Mouse (Mus musculus) G1E (cell line): ENCODE data around the gene Gm47841. TPM values are rescaled to one million over a fixed set of nuclear protein-coding genes. Genes with fewer than 3 reads are reported as not detected.

Source experiments
- ATAC-seq: 2 replicates; pipeline ENCODE4 v1.8.0; 2016; ENCODE audit warnings: mild to moderate bottlenecking; ENCODE audit not compliant: insufficient number of reproducible peaks, poor library complexity, low FRiP score, severe bottlenecking; ENCODE audit errors: extremely low read depth
- DNase-seq: peaks from one replicate; pipeline ENCODE4 v3.0.0; 2012; ENCODE audit warnings: low spot score
- H3K27me3 ChIP-seq: 2 replicates; pipeline ENCODE4 v1.6.1; 2012; ENCODE audit warnings: mild to moderate bottlenecking, low read length, inconsistent platforms; ENCODE audit not compliant: insufficient read depth
- H3K36me3 ChIP-seq: replicated peaks from 2 replicates; pipeline ENCODE3; 2012; ENCODE audit warnings: mild to moderate bottlenecking, inconsistent platforms
- H3K4me1 ChIP-seq: 2 replicates; pipeline ENCODE4 v1.6.1; 2012; ENCODE audit warnings: low read depth, low read length, inconsistent platforms, mixed read lengths; ENCODE audit not compliant: insufficient read depth
- H3K4me3 ChIP-seq: 2 replicates; pipeline ENCODE4 v1.5.1; 2012; ENCODE audit warnings: low read depth, mild to moderate bottlenecking, inconsistent platforms, low read length, moderate library complexity, mixed read lengths
- H3K9me3 ChIP-seq: replicated peaks from 2 replicates; pipeline ENCODE4 v1.6.1; 2012; ENCODE audit warnings: inconsistent platforms
- CTCF ChIP-seq: IDR thresholded peaks from 2 replicates; pipeline ENCODE4 v1.5.1; 2012; ENCODE audit warnings: low read depth, low read length, inconsistent platforms, mixed read lengths
- GATA1 ChIP-seq: IDR thresholded peaks from 2 replicates; pipeline ENCODE4 v1.6.1; 2012; ENCODE audit warnings: borderline replicate concordance, low read length, inconsistent platforms, mixed read lengths
- GATA2 ChIP-seq: IDR thresholded peaks from 2 replicates; pipeline ENCODE4 v1.6.1; 2012; ENCODE audit warnings: low read depth, low read length, inconsistent platforms, borderline replicate concordance
- POLR2AphosphoS5 ChIP-seq: IDR thresholded peaks from 2 replicates; pipeline ENCODE4 v1.6.1; 2012; ENCODE audit warnings: low read depth, low read length, inconsistent platforms; ENCODE audit not compliant: insufficient replicate concordance
- TAL1 ChIP-seq: conservative IDR thresholded peaks from 2 replicates; pipeline ENCODE4 v1.6.1; 2012; ENCODE audit warnings: low read depth, low read length, inconsistent platforms, mixed read lengths
- polyA plus RNA-seq: library from polyadenylated mRNA; stranded (reverse); fragments of >175 nt; gene quantifications from 2 replicates; pipeline ENCODE4 v1.2.3, GENCODE M21; 2012
- total RNA-seq, 2 experiments: library from RNA; stranded (forward) in 1 of 2; stranded (reverse) in 1 of 2; fragments of 200-1000 nt in 1 of 2; fragments of >200 nt in 1 of 2; fragmentation: Nextera tagmentation in 1 of 2; gene quantifications; 2 replicates each; pipeline ENCODE4 v1.2.3; 2014 to 2017

Gm47841 gene
- total and polyA plus RNA-seq, 3 experiments = not detected

DNA sequence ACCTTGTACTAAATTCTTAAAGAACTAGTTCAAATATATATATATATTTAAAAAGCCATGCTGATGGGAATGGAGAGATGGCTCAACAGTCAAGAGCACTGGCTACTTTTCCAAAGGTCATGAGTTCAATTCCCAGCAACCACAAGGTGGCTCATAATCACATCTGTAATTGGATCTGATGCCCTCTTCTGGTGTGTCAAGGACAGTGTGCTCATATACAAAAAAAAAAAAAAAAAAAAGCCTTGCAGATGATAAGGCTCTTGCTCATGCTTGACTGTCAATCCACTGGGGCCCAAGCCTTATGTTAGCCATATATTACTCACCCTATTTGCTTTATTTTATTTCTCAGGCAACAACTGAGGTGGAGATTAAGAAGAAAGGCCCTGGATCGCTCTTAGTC lies 45.5 kb downstream of the Gm47841 start:
- no peak overlapping the region for H3K4me3 ChIP-seq
- ATAC-seq = no peak
- H3K4me1 ChIP-seq = no peaks in the 10 kb centered on the region
- no peak for TF ChIP-seq POLR2AphosphoS5
- TF ChIP-seq GATA1 = no peak
- TF ChIP-seq TAL1 = no peak
- no peak for TF ChIP-seq GATA2
- TF ChIP-seq CTCF = no peak
- H3K27me3 ChIP-seq = no peaks in the 10 kb centered on the region
- H3K9me3 ChIP-seq = peaks cover 62% of the 10 kb centered on the region
- DNase-seq = no peak
- H3K36me3 ChIP-seq = no peaks in the 10 kb centered on the region

DNA sequence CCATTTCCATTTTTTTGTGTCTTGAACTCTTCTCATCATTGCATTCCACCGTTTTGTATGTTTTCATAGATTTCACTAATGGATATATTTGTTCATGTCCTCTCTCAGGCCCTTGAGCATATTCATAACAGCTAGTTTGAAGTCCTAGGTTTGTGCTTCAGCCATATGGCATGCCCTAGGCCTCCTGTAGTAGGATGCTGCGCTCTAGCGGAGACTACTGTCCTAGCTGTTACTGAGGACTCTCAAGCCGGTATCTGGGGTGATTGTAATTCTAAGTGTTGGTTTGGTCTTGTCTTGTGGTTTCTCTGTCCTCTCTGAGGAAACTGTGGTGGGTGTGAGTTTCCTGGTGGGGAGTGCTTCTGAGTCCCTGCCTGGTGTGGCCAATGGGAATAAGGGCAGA lies 50.1 kb downstream of the Gm47841 start:
- H3K4me1 ChIP-seq = no peaks in the 10 kb centered on the region
- ATAC-seq = no peak

More for the DNA sequence above, 50.1 kb downstream of the Gm47841 start:
- H3K4me3 ChIP-seq = no peak overlapping the region
- no peaks in the 10 kb centered on the region for H3K27me3 ChIP-seq
- peaks cover 48% of the 10 kb centered on the region for H3K9me3 ChIP-seq
- DNase-seq = no peak
- no peak for TF ChIP-seq CTCF
- TF ChIP-seq TAL1 = no peak
- no peaks in the 10 kb centered on the region for H3K36me3 ChIP-seq

Other genes starting within 250 kb of the Gm47841 start
- gene Scn8a, start 177.5 kb downstream of the Gm47841 start, total RNA-seq (2014; fragmentation: Nextera tagmentation) = not detected in 2 replicates
- gene Scn8a, start 177.5 kb downstream of the Gm47841 start, total RNA-seq (2017) = under 0.01 and 0.27 TPM in 2 replicates
- not detected in 2 replicates for gene Scn8a, start 177.5 kb downstream of the Gm47841 start, polyA plus RNA-seq
- gene Fignl2, start 31.2 kb upstream of the Gm47841 start, total RNA-seq (2014; fragmentation: Nextera tagmentation) = not detected in 2 replicates
- 0.05 and 0.06 TPM in 2 replicates for gene Fignl2, start 31.2 kb upstream of the Gm47841 start, total RNA-seq (2017)
- gene Fignl2, start 31.2 kb upstream of the Gm47841 start, polyA plus RNA-seq = not detected in 2 replicates
- gene Ankrd33, start 68.4 kb upstream of the Gm47841 start, total RNA-seq (2014; fragmentation: Nextera tagmentation) = not detected in 2 replicates
- gene Ankrd33, start 68.4 kb upstream of the Gm47841 start, total RNA-seq (2017) = not detected in 2 replicates
- gene Ankrd33, start 68.4 kb upstream of the Gm47841 start, polyA plus RNA-seq = not detected in 2 replicates
- not detected in 2 replicates for gene Acvrl1, start 81.1 kb upstream of the Gm47841 start, total RNA-seq (2014; fragmentation: Nextera tagmentation)
- gene Acvrl1, start 81.1 kb upstream of the Gm47841 start, total RNA-seq (2017) = 0.60 TPM in 1 of 2 replicates, not detected in the other
- gene Acvrl1, start 81.1 kb upstream of the Gm47841 start, polyA plus RNA-seq = 0.02 TPM in 1 of 2 replicates, not detected in the other
- not detected in 2 replicates for gene Acvr1b, start 126.7 kb upstream of the Gm47841 start, total RNA-seq (2014; fragmentation: Nextera tagmentation)
- under 0.01 and 0.12 TPM in 2 replicates for gene Acvr1b, start 126.7 kb upstream of the Gm47841 start, total RNA-seq (2017)
- gene Acvr1b, start 126.7 kb upstream of the Gm47841 start, polyA plus RNA-seq = not detected in 2 replicates
- not detected in 2 replicates for gene Grasp, start 176.8 kb upstream of the Gm47841 start, total RNA-seq (2014; fragmentation: Nextera tagmentation)
- 0.16 TPM in 1 of 2 replicates, not detected in the other for gene Grasp, start 176.8 kb upstream of the Gm47841 start, total RNA-seq (2017)
- 0.04 and 0.09 TPM in 2 replicates for gene Grasp, start 176.8 kb upstream of the Gm47841 start, polyA plus RNA-seq
- not detected in 2 replicates for gene Nr4a1, start 206.9 kb upstream of the Gm47841 start, total RNA-seq (2014; fragmentation: Nextera tagmentation)
- gene Nr4a1, start 206.9 kb upstream of the Gm47841 start, total RNA-seq (2017) = not detected in 2 replicates
- 0.04 TPM in 1 of 2 replicates, not detected in the other for gene Nr4a1, start 206.9 kb upstream of the Gm47841 start, polyA plus RNA-seq
- gene Atg101, start 236.9 kb upstream of the Gm47841 start, total RNA-seq (2014; fragmentation: Nextera tagmentation) = 5.9 and 11.0 TPM in 2 replicates
- 34.6 and 35.3 TPM in 2 replicates for gene Atg101, start 236.9 kb upstream of the Gm47841 start, total RNA-seq (2017)
- 42.5 and 55.1 TPM in 2 replicates for gene Atg101, start 236.9 kb upstream of the Gm47841 start, polyA plus RNA-seq
- not detected in 2 replicates for gene 6030408B16Rik, start 245.8 kb upstream of the Gm47841 start, total RNA-seq (2014; fragmentation: Nextera tagmentation)
- gene 6030408B16Rik, start 245.8 kb upstream of the Gm47841 start, total RNA-seq (2017) = 0.12 TPM in 1 of 2 replicates, not detected in the other
- 0.09 TPM in 1 of 2 replicates, not detected in the other for gene 6030408B16Rik, start 245.8 kb upstream of the Gm47841 start, polyA plus RNA-seq